Mouse (Mus musculus) hindbrain, embryonic 15.5 days (tissue): ENCODE data around the gene Axin1. TPM values are rescaled to one million over a fixed set of nuclear protein-coding genes. Genes with fewer than 3 reads are reported as not detected.

ENCODE experiments used
- ATAC-seq: fragments of 200-750 bp; cut with Nextera tagmentation; 2 replicates; pipeline ENCODE4 v1.8.0; 2017; ENCODE audit warnings: low read depth, moderate number of reproducible peaks, moderate TSS enrichment; ENCODE audit not compliant: low FRiP score
- H3K27ac ChIP-seq: fragments of 300-500 bp; sonication (generic); replicated peaks from 2 replicates; pipeline ENCODE4 v1.5.1; 2015; ENCODE audit warnings: mild to moderate bottlenecking, inconsistent platforms
- H3K27me3 ChIP-seq: fragments of 300-500 bp; sonication (generic); 2 replicates; pipeline ENCODE4 v1.6.1; 2015; ENCODE audit warnings: control low read depth, inconsistent platforms
- H3K36me3 ChIP-seq: fragments of 300-500 bp; sonication (generic); 2 replicates; pipeline ENCODE4 v1.6.1; 2015; ENCODE audit warnings: control low read depth, inconsistent platforms
- H3K4me1 ChIP-seq: fragments of 300-500 bp; sonication (generic); replicated peaks from 2 replicates; pipeline ENCODE4 v1.6.1; 2015; ENCODE audit warnings: control low read depth, inconsistent platforms
- H3K4me2 ChIP-seq: fragments of 300-500 bp; sonication (generic); 2 replicates; pipeline ENCODE4 v1.6.1; 2015; ENCODE audit warnings: moderate library complexity, mild to moderate bottlenecking, inconsistent platforms
- H3K4me3 ChIP-seq: fragments of 300-500 bp; sonication (generic); 2 replicates; pipeline ENCODE4 v1.5.1; 2015; ENCODE audit warnings: mild to moderate bottlenecking, inconsistent platforms
- H3K9ac ChIP-seq: fragments of 300-500 bp; sonication (generic); 2 replicates; pipeline ENCODE4 v1.6.1; 2015; ENCODE audit warnings: inconsistent platforms
- H3K9me3 ChIP-seq: fragments of 300-500 bp; sonication (generic); 2 replicates; pipeline ENCODE4 v1.6.1; 2016; ENCODE audit warnings: control low read depth, inconsistent platforms
- WGBS: fragments of 180-500 bp; shearing (Covaris S2); methylation state at CpG from one replicate; pipeline ENCODE4 v1.1.7; 2015; 5-methylcytosine and 5-hydroxymethylcytosine counted together
- polyA plus RNA-seq: library from polyadenylated mRNA; unstranded; fragments of >200 nt; fragmentation: Nextera tagmentation; extraction: Ambion mirVana; gene quantifications from 2 replicates; pipeline ENCODE4 v1.2.1, GENCODE M21; 2015

Axin1 gene
- polyA plus RNA-seq, 1 experiment from 2014 or later = 15.5 TPM

DNA sequence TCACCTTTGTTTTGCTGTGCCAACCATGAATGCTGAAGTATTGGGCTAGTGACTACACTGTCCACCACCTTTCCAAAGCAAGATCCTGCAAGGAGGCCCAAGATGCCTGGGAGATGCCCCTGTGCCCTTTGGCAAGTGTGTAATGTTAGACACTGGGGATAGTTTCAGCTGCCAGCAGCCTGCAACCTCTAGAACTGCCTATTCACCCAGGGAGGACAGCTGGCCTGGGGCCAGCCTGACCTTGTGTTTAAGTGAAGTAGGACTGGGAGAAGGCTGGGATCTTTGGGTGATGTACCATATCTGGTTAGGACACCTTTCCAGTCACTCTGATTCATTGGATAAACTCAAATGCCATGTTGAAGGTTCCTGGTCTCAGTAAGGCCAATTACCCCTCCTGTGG, 63.5 kb downstream of the Axin1 start:
- Histone ChIP-seq H3K27ac (no peak overlapping the region), H3K4me3 (peak overlapping the region; percentile 80; the same call in 1 of the 2 replicates), H3K36me3 (peaks cover 6% of the 10 kb centered on the region; the same call in 1 of the 2 replicates), H3K9me3 (no peaks in the 10 kb centered on the region), H3K4me1 (peaks cover 38% of the 10 kb centered on the region), H3K9ac (no peak overlapping the region), H3K4me2 (peak overlapping the region; percentile 99), H3K27me3 (peaks cover 55% of the 10 kb centered on the region)
- no peak for ATAC-seq

GRCm38 (mm10) chr17:26202737-26203136, 64.2 kb downstream of the Axin1 start, which contains the start of gene Rgs11:
TSS of gene Rgs11 (plus strand) at chr17:26202951.
- H3K4me2 ChIP-seq = peak within 1 kb of the TSS; percentile 99
- no peak for ATAC-seq
- H3K27me3 ChIP-seq = peaks cover 55% of the 10 kb centered on the region
- peak within 1 kb of the TSS; percentile 37 for H3K9ac ChIP-seq
- WGBS = 2% methylated on average over 22 of the region's 22 CpGs
- H3K36me3 ChIP-seq = no peaks in the 10 kb centered on the region
- peak within 1 kb of the TSS; percentile 80 for H3K4me3 ChIP-seq
- no peak within 1 kb of the TSS for H3K27ac ChIP-seq
- no peaks in the 10 kb centered on the region for H3K9me3 ChIP-seq
- H3K4me1 ChIP-seq = peaks cover 38% of the 10 kb centered on the region

DNA sequence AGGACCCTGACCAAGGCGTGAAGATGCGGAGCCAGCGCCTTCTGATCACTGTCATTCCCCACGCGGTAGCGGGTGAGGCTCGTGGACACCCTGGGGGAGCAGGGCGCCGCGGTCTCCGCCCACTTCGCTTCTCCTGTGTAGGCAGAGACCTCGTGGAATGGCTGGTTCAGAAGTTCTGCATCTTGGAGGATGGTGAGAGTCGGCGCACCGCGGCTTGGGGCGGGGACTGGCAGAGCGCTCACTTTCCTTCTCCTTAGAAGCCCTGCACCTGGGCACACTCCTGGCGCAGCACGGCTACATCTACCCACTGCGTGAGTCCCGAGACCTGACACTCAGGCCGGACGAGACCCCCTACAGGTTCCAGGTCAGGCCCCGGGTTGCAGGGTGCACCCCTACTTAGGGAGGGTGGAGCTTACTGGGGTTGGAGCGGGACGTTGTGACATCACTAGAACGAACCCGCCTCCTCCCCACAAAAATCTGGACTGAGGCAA, 64.9 kb downstream of the Axin1 start:
- peaks cover 55% of the 10 kb centered on the region for H3K27me3 ChIP-seq

DNA sequence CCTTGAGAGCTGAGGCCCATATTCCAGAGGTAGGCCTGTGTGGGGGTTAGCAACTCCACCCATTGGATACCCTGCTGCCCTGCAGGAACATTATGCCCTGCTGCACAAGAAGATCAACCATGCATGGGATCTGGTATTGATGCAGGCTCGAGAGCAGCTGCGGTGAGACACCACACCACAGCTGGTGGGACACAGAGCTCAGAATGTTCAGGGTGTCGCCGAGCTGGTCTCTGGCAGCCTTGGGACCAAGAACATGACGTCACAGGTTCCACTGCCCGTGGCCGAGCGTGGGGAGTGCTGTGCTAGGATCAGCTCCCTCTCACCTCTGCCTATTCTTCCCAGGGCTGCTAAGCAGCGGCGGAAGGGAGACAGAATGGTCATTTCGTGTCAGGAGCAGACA, 66.3 kb downstream of the Axin1 start:
- Histone ChIP-seq H3K9ac (no peak overlapping the region), H3K27ac (no peak overlapping the region), H3K4me1 (peaks cover 37% of the 10 kb centered on the region), H3K36me3 (no peaks in the 10 kb centered on the region), H3K9me3 (no peaks in the 10 kb centered on the region), H3K4me2 (no peak overlapping the region), H3K27me3 (peaks cover 46% of the 10 kb centered on the region), H3K4me3 (no peak overlapping the region)
- 33% methylated on average over 11 of the region's 11 CpGs for WGBS
- no peak for ATAC-seq

More for the DNA sequence above, 64.9 kb downstream of the Axin1 start:
- Histone ChIP-seq H3K4me1 (peaks cover 38% of the 10 kb centered on the region), H3K4me2 (peak overlapping the region; percentile 99), H3K4me3 (peak overlapping the region; percentile 49), H3K27ac (no peak overlapping the region), H3K9me3 (no peaks in the 10 kb centered on the region), H3K36me3 (no peaks in the 10 kb centered on the region), H3K9ac (peak overlapping the region; percentile 37)
- ATAC-seq = peak; percentile 17; the same call in 1 of the 2 replicates
- WGBS = 2% methylated on average over 30 of the region's 30 CpGs

- WGBS = 56% methylated on average over 1 of the region's 1 CpGs
- ATAC-seq = no peak
- no peaks in the 10 kb centered on the region for H3K36me3 ChIP-seq
Measured at GRCm38 (mm10) chr17:26206392-26206791, 67.9 kb downstream of the Axin1 start.

GRCm38 (mm10) chr17:26207686-26208085, 69.2 kb downstream of the Axin1 start, which contains the start of gene Arhgdig:
TSS of gene Arhgdig (minus strand) at chr17:26207786.
- peaks cover 11% of the 10 kb centered on the region for H3K4me1 ChIP-seq
- ATAC-seq = no peak
- no peak within 1 kb of the TSS for H3K27ac ChIP-seq
- 90% methylated on average over 12 of the region's 12 CpGs for WGBS
- H3K9me3 ChIP-seq = no peaks in the 10 kb centered on the region
- peaks cover 26% of the 10 kb centered on the region for H3K27me3 ChIP-seq
- H3K4me3 ChIP-seq = no peak within 1 kb of the TSS
- H3K4me2 ChIP-seq = no peak within 1 kb of the TSS
- no peaks in the 10 kb centered on the region for H3K36me3 ChIP-seq
- no peak within 1 kb of the TSS for H3K9ac ChIP-seq

More at GRCm38 (mm10) chr17:26206392-26206791, 67.9 kb downstream of the Axin1 start:
- no peak overlapping the region for H3K4me2 ChIP-seq
- no peak overlapping the region for H3K9ac ChIP-seq
- no peak overlapping the region for H3K27ac ChIP-seq
- H3K4me3 ChIP-seq = no peak overlapping the region
- peaks cover 39% of the 10 kb centered on the region for H3K27me3 ChIP-seq
- H3K4me1 ChIP-seq = peaks cover 21% of the 10 kb centered on the region
- no peaks in the 10 kb centered on the region for H3K9me3 ChIP-seq

DNA sequence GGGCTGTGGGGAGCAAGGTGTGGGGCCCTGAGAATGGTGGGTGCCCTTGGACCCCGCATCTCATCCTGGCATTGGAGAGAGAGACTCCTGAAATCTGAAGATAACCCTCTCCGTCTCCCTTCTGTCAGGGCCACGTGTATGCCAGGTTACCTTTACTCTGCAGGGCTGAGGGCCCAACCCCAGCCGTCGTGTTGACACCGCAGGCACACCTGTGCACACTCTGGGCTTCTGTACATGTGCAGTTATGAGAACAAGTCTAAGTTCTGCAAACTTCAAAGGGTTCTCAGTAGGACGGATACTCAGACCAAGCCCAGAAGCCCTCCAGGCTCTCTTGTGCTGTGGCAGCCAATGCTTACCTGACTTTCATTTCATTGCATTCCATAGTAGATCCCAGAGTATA, 73.8 kb downstream of the Axin1 start:
- no peak overlapping the region for H3K4me3 ChIP-seq
- no peak overlapping the region for H3K9ac ChIP-seq
- no peak overlapping the region for H3K27ac ChIP-seq
- no peaks in the 10 kb centered on the region for H3K9me3 ChIP-seq
- H3K36me3 ChIP-seq = peaks cover 1% of the 10 kb centered on the region; the same call in 1 of the 2 replicates
- H3K27me3 ChIP-seq = no peaks in the 10 kb centered on the region
- ATAC-seq = no peak
- WGBS = 97% methylated on average over 7 of the region's 7 CpGs
- no peak overlapping the region for H3K4me2 ChIP-seq
- no peaks in the 10 kb centered on the region for H3K4me1 ChIP-seq

DNA sequence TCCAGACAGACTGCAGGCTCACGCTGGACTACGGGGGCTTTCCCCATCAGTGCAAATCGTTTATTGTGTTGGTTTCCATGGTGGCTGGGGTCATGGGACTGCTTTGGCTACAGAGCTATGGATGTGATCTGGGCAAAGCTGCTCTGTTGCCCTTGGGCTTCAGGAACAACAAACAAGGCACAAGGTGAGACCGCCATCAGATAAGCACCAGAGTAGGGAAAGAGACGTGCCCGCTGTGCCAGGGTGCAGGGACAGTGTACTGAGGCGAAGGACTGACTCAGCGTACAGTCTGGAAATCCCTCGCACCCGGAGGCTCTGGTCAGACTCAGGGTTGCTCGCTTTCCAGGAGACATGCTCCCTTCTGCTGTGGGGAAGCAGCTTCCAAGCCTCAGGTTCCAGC, 74.2 kb downstream of the Axin1 start:
- Histone ChIP-seq H3K4me3 (no peak overlapping the region), H3K27ac (no peak overlapping the region), H3K9ac (no peak overlapping the region), H3K4me2 (no peak overlapping the region), H3K27me3 (no peaks in the 10 kb centered on the region), H3K36me3 (peaks cover 5% of the 10 kb centered on the region; the same call in 1 of the 2 replicates), H3K4me1 (no peaks in the 10 kb centered on the region), H3K9me3 (no peaks in the 10 kb centered on the region)
- WGBS = 90% methylated on average over 11 of the region's 11 CpGs
- no peak for ATAC-seq

- Histone ChIP-seq H3K4me2 (no peak overlapping the region), H3K4me3 (no peak overlapping the region), H3K27ac (no peak overlapping the region), H3K4me1 (no peaks in the 10 kb centered on the region), H3K36me3 (peaks cover 16% of the 10 kb centered on the region; the same call in 1 of the 2 replicates), H3K9me3 (no peaks in the 10 kb centered on the region), H3K27me3 (no peaks in the 10 kb centered on the region), H3K9ac (no peak overlapping the region)
- no peak for ATAC-seq
- WGBS = 83% methylated on average over 2 of the region's 2 CpGs
Measured at GRCm38 (mm10) chr17:26221508-26221907, 83.0 kb downstream of the Axin1 start.

DNA sequence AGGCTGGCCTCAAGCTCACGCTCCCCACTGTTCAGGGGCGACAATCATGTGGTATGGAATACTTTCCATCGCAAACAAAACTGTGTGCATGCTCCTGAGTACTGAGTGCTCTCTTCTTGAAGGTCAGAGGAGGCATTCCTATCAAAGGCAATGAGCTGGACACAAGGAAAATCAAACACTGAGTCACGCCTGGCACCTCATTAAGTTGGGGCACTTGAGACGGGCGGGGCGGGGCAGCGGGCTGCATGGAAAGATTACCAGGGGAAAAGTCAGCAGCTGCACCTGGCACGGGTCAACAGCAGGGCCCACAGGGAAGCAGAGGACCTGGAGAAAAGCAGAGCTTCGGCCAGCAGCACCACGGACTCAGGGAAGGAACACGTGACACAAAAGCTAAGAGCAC, 86.7 kb downstream of the Axin1 start:
- Histone ChIP-seq H3K9ac (no peak overlapping the region), H3K36me3 (no peaks in the 10 kb centered on the region; the same call in 1 of the 2 replicates), H3K4me1 (no peaks in the 10 kb centered on the region), H3K4me2 (no peak overlapping the region), H3K9me3 (no peaks in the 10 kb centered on the region), H3K27me3 (no peaks in the 10 kb centered on the region), H3K27ac (no peak overlapping the region), H3K4me3 (no peak overlapping the region)
- no peak for ATAC-seq
- 86% methylated on average over 12 of the region's 12 CpGs for WGBS

DNA sequence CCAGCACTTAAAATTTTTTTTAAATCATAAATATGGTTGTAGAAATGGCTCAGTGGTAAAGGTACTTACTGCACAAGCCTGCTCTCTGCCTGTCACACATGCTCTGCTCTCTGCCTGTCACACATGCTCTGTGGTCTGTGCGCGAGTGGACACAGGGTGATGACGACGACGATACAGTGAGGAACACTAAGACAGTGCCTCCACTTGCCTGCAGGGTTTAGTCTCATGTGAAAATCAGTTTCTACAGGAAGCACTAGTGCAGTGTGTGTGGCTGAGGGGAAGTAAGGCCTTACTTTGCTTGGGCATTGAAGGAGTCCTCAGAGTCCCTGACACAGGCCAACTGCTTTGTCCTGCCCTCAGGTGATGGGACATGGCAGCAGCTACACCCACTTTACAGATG, 91.3 kb downstream of the Axin1 start:
- H3K27ac ChIP-seq = no peak overlapping the region
- WGBS = 98% methylated on average over 5 of the region's 5 CpGs

DNA sequence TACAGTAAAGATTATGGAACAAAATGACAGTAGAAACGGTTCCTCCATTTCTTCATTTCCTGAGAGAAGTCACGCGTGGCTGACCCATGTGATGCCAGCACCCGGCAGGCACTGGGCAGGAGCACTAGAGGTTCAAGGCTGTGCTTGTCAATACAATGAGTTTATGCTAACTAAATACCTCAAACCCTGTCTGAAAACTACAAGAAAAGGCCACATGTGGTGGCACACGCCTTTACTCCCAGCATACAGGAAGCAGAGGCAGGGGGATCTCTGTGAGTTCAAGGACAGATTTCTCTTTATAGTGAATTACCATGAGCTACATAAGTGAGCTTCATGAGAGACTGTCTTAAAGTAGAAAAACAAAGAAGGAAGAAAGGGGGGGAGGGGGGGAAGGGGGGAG, 92.7 kb downstream of the Axin1 start:
- H3K4me2 ChIP-seq = no peak overlapping the region
- 91% methylated on average over 5 of the region's 5 CpGs for WGBS
- no peak overlapping the region for H3K27ac ChIP-seq
- H3K9ac ChIP-seq = no peak overlapping the region
- H3K4me3 ChIP-seq = no peak overlapping the region
- H3K9me3 ChIP-seq = no peaks in the 10 kb centered on the region
- H3K36me3 ChIP-seq = no peaks in the 10 kb centered on the region
- ATAC-seq = no peak
- no peaks in the 10 kb centered on the region for H3K27me3 ChIP-seq
- H3K4me1 ChIP-seq = 0 out of 2 replicates have a peak, but pooled peaks cover 8% of the 10 kb centered on the region

More for the DNA sequence above, 91.3 kb downstream of the Axin1 start:
- no peak overlapping the region for H3K4me2 ChIP-seq
- no peak overlapping the region for H3K4me3 ChIP-seq
- H3K9ac ChIP-seq = no peak overlapping the region
- H3K36me3 ChIP-seq = no peaks in the 10 kb centered on the region
- no peaks in the 10 kb centered on the region for H3K9me3 ChIP-seq
- ATAC-seq = no peak
- no peaks in the 10 kb centered on the region for H3K4me1 ChIP-seq
- no peaks in the 10 kb centered on the region for H3K27me3 ChIP-seq

- Histone ChIP-seq H3K27ac (no peak overlapping the region), H3K4me3 (no peak overlapping the region), H3K36me3 (no peaks in the 10 kb centered on the region), H3K9ac (no peak overlapping the region), H3K4me1 (0 out of 2 replicates have a peak, but pooled peaks cover 8% of the 10 kb centered on the region), H3K4me2 (no peak overlapping the region), H3K9me3 (no peaks in the 10 kb centered on the region), H3K27me3 (no peaks in the 10 kb centered on the region)
- ATAC-seq = no peak
- 73% methylated on average over 8 of the region's 8 CpGs for WGBS
Measured at GRCm38 (mm10) chr17:26232863-26233262, 94.4 kb downstream of the Axin1 start.
